Mouse (Mus musculus) MEL (cell line): ENCODE measurements around the gene Usp18.

Experiments
- CTCF ChIP-seq, 3 experiments: IDR thresholded peaks in 2 of 3; conservative IDR thresholded peaks in 1 of 3; 2 replicates each; pipeline ENCODE4 v1.5.1; 2011 to 2012; ENCODE audit warnings: low read length in 3 of 3, low read depth in 2 of 3, mild to moderate bottlenecking in 2 of 3, improper control_type of control experiment in 1 of 3, inconsistent platforms in 1 of 3, mixed read lengths in 1 of 3, moderate library complexity in 1 of 3; ENCODE audit not compliant: control insufficient read depth in 1 of 3, insufficient read depth in 1 of 3, poor library complexity in 1 of 3, severe bottlenecking in 1 of 3
- ELF1 ChIP-seq: IDR thresholded peaks from 2 replicates; pipeline ENCODE4 v1.6.1; 2014; ENCODE audit warnings: low read depth, mild to moderate bottlenecking, inconsistent platforms, low read length, improper control_type of control experiment, moderate library complexity
- GATA1 ChIP-seq: IDR thresholded peaks from 2 replicates; pipeline ENCODE4 v1.6.1; 2011; ENCODE audit warnings: low read depth, low read length, improper control_type of control experiment
- POLR2A ChIP-seq, 2 experiments: IDR thresholded peaks; 2 replicates each; pipeline ENCODE4 v1.6.1; 2011 to 2012; ENCODE audit warnings: low read length in 2 of 2, mild to moderate bottlenecking in 2 of 2, control low read depth in 1 of 2, improper control_type of control experiment in 1 of 2, low read depth in 1 of 2, moderate library complexity in 1 of 2; ENCODE audit not compliant: control insufficient read depth in 1 of 2, insufficient read depth in 1 of 2, poor library complexity in 1 of 2
- ZNF384 ChIP-seq: IDR thresholded peaks from 2 replicates; pipeline ENCODE4 v1.6.1; 2012; ENCODE audit warnings: low read depth, mild to moderate bottlenecking, inconsistent platforms, low read length, improper control_type of control experiment

- TF ChIP-seq CTCF (IDR thresholded peaks at IDR 0.05 in 2 of 3, conservative IDR thresholded peaks at IDR 0.05 in 1 of 3; ENCODE audit: control insufficient read depth in 1 of 3, insufficient read depth in 1 of 3, low read depth in 2 of 3, low read length in 3 of 3, poor library complexity in 1 of 3, severe bottlenecking in 1 of 3) = no peak
- no peak for TF ChIP-seq POLR2A (IDR thresholded peaks at IDR 0.05; ENCODE audit: control insufficient read depth in 1 of 2, insufficient read depth in 1 of 2, low read depth in 1 of 2, low read length in 2 of 2, poor library complexity in 1 of 2)
- TF ChIP-seq ZNF384 = no peak
- no peak for TF ChIP-seq ELF1
- no peak for TF ChIP-seq GATA1
These were observed 35.4 kb upstream of the Usp18 start, which contains the start of gene Tuba8 for GRCm38 (mm10) chr6:121210149-121210925.
